Mouse (Mus musculus) gastrocnemius, postnatal 4 days (tissue): ENCODE data around the gene Sap25. TPM values are rescaled to one million over a fixed set of nuclear protein-coding genes. Genes with fewer than 3 reads are reported as not detected.
A peak's percentile ranks its signal among the peaks of the same experiment; 100 is the strongest.

ENCODE experiments used
- DNase-seq, 2 experiments: peaks; one replicate each; pipeline ENCODE4 v3.0.0; 2021 to 2022; ENCODE audit warnings: low spot score in 2 of 2, mixed read lengths in 2 of 2
- total RNA-seq, 2 experiments: library from RNA; stranded (reverse); gene quantifications; 2 replicates each; pipeline ENCODE4 v1.2.3; 2021

Gene Sap25
- total RNA-seq, 2 experiments from 2014 or later: 3.2 to 3.8 TPM

DNA sequence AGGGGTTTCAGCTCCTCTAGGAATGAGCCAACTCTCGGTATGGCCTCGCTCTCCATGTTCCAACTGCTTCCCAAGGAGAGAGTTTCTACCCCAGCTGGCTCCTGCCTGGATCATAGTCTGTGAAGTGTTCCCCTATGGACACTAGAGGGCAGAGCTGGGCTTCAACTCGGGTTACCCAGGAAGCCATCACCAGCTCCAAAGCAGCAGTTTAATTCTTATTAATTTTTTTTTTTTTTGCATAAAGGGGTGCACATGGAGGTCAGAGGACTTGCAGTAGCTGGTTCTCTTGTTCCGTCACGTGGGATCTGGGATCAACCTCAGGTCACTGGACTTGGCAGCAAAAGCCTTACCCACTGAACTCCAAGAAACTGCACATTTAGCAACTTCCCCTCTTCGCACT is 15.8 kb downstream of the Sap25 start:
- peak in 1 of 2 experiments; percentile 68 for DNase-seq

DNA sequence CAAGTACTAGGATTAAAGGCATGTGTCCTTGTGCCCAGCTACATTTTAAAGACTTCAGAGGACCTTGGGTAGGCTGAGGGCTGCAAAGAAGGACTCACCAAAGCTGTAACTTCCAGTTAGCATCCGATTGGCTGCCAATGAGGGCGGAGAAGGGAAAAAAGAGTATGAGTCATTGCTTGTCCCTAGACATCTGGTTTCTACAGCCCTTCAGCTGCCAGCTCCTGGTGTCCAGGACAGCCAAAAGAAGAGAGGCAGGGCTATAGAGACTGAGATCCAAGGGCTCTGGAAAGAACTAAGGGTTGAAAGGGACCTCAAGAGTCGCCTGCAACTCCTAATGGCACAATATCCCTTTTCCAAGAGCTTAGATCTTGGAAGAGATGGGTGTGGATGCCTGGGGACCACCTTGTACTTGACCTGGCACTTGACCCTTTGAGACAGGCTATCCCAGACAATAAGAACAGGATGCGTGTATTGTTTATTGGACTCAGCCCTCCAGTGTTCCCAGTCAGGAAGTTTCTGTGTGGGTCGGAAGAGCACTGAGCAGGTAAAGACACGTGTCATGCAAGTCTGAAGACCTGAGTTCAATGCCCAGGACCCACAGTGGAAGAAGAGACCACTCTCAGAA is 19.0 kb downstream of the Sap25 start:
- DNase-seq: peak in 1 of 2 experiments; percentile 65

DNA sequence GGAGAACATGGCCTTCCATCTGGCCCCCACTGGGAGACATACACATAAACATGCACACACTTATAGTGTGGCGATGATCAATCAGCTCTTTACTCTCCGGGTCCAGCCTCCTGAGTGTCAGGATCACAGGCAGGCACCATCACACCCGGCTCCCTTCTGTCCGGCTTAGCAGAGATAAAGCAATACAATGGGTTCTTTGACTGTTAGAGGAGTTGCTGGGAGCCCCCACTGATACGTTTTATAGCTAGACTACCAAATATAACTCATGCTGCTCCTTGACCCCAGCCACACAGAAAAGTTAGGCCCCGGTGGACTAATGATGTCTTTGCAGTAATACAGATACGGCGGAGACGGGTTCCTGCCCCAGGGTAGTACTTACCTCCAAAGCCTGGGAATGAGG is 21.9 kb downstream of the Sap25 start:
- no peak for DNase-seq

DNA sequence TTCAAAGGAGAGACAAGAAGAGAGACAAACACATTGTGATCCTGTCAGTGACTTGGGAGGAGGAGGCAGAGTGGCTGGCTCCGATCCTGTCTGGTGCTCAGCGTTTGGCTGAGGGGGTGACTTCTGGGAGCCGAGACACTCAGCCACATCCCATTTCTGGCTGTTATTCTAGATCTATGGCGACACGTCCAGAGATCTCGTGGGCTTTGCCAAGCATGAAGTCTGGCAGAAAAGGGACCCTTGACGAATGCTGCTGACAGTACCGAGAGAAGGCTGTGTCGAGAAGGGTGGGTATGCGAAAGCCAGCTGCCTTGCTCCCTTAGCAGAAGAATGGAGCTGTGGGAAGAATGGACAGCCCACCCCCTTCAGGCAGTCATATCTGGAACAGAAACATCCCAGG is 27.8 kb downstream of the Sap25 start:
- DNase-seq: peak in 1 of 2 experiments; percentile 47

DNA sequence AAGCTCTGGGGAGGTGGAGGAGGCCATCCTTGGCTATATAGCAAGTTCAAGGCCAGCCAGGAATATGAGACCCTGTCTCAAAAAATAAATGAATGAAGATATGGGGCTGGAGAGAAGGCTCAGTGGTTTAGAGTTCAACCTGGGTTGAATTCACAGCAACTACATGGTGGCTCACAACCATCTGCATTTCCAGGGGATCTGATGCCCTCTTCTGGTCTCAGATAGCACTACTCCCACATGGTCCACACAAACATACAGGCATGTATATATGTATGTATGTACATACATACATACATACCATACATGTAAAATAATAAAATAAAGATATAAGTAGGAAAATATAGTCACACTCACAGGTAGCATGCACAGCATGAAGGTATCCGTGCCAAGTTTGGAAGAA is 29.1 kb downstream of the Sap25 start:
- no peak for DNase-seq

DNA sequence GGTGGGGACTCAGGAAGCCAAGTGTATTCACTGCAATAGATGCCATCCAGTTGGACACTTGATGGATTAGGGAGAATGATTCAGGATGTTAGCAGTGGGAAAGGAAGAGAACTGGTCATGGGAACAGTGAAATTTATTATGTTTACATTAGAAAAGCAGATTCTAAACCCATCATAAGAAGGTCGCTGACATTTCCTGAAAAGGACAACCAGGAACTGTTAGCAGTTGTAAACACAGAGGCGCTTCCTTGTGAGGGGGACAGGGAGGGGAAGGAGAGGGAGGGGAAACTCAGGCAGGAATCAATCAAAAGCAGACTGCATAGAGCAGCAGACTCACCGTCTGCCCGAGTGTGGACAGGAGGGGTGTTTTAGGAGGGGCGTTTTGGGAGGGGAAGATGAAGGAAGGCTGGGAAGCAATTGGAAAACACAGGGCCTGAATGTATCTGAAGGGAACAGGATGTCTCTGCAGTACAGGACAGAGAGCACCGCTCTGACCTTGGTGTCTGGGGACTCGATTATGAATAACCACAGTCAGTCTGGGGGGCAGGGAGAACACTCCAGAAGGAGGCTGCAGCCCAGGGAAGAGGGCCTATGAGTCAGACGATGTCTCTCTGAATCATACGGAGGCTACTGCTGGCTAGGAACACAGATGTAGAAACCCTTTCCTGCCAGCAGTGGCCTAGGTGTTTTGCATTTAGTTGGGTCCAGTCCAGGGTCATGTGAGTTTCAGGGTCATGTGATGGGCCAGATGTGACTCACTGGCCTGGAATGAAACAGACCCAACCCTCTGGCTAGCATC is 30.5 kb downstream of the Sap25 start:
- peak in 1 of 2 experiments; percentile 34 for DNase-seq

DNA sequence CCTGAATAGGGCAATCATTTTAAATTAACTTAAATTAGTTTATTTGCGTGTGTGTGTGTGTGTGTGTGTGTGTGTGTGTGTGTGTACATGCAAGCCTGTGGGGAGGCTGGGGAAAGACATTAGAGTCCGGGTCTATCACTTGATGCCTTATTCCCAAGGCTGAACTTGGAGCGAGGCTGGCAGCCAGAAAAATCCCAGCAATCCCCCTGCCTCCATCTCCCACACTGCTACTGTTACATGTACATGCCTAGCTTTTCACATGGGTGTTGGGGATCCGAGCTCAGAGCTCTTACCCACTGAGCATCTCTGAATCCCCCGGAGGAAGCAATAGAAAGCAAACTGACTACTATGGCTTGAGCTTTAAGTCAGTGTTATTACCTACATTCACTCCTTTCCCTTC is 31.2 kb downstream of the Sap25 start:
- DNase-seq: no peak

DNA sequence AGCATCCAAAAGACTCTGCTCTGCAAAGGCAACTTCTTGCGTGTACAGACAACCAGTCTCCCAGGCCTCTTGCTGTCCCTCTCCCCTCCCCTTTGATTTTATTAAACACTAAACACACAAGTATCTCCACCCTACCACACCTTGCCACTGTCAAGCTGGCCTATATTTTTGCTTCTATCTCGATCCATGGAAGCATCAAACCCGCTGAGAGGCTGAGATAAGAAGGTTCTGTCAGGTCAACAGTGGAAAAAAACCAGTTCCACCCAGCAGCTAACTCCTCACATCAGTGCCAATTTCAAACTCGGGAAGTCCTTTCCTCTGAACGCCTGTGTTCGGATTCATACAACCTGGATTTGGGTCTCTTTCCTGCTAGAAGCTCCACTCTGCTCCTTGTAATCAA is 31.9 kb downstream of the Sap25 start:
- DNase-seq: no peak

DNA sequence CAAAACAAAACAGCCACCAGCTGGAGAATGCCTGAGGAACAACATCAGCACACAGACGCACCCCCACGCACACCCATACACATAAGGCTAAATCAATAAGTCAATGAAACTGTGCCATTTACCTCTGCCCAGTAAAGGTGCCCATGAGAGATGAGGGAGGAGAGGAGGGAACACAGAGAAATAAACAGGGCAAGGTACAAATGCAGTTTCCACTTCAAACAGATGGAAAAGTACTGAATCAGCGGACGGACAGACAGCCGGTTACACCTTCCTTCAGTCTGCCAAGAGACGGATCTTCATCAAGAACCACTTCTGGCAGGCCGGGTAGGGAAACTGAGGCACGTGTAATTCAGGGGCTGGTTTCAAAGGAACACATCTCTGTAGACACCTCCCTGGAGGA is 33.7 kb downstream of the Sap25 start:
- no peak for DNase-seq

DNA sequence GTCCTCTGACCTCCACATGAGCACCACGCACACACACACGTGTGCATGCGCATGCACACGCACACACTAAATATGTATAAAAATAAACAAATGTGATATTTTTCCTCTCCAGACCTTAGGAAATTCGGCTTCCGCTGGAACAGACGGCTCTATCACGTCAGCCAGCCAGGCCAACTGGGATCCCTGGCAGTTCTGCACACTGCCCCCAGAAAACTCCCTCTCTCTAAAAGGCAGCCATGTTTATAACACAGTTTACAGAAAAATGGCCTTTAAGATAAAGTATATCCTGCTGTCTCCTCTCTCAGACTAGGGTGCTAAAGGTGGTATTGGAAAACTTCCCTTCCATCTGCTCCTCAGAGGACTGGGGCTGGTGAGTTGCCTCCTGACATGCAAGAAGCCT is 36.7 kb downstream of the Sap25 start:
- DNase-seq: no peak

DNA sequence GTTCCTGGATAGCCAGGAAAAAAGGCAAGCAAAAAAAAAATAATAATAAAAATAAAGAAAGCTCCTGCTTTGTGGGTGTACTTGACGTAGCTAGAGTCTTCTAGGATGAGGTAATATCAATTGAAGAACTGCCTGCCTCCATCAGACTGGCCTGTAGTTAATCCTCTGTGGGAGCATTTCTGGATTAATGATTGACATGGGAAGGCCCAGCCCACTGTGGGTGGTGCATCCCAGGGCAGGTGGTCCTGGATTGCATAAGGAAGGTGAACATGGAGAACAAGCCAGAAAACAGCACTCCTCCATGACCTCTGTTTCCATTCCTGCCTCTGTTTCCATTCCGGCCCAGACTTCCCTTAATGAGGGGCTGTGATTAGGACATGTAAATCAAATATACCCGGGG is 37.6 kb downstream of the Sap25 start:
- DNase-seq: no peak

DNA sequence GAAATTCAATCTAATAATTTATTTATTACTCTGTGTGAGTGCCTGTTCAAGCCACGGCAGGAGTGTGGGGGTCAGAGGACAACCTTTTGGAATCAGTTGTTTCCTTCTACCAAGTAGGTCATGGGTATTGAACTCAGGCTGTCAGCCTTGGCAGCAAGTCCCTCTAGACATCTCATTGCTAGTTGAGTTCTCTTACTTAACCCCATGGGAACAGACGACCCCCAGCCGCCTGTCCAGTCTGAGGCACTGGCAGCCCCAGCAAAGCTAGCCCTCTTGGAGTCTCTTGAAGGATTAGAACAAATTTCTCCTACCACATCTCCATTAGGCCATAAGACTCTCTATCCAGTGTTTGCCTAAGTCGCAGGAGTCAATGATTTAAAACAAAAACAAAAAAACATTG is 38.6 kb downstream of the Sap25 start:
- DNase-seq: no peak

DNA sequence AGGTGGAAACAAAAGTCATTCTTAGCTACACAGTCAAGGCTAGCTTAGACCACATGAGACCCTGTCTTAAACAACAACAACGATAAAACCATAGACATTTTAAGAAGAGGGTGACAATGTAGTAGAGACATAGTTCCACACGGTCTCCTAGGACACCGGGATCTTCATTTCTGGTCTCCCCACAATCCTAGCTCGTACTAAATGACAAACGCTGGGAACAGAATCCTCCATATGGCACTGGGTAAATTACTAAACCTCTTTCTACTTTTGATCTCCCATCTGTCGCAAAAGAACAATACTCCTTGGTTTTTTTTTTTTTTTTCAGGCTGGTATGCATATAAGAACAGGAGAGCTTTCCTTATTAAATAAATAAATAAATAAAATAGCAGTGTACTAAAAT is 41.4 kb downstream of the Sap25 start:
- no peak for DNase-seq

DNA sequence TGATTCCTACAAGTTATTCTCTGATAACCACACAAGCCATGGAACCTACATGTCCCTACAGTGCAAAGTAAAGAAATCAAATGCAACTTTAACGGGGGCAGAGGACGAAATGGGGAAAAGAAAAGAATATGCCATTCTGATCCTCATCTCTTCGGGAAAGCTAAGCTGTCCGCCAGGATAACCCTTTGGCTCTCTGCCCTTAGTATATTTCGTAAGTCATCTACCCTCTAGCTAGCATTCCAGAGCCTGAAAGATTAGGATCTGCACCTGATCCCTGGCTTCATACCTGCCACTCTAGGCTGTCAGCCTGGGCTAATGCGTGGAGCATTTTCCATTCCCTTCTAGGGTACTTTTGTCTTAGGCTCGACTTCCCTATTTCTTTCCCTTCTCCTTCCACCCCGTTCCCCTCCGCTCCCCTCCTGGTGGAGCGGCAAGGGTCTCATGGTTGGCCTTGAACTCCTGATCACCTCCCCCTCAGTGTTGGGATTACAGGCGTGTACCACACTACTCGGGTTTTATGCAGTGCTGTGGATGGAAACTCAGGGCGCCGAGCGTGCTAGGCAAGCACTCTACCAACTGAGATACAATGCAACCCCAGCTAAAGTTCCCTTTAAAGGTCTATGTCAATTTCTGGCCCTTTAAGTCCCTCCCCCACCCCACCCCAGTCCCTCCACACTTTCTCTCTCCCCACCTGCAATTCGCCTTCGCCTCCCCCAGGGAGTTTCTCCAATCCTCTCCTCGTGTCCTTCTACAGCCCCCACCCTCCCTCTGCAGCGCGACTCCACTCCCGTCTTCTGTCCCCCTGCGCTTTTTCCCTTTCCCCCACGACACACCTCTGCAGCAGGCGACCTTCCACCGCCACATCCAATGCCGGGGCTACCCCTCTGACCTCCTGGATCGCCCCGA is 42.5 kb downstream of the Sap25 start:
- DNase-seq: no peak

DNA sequence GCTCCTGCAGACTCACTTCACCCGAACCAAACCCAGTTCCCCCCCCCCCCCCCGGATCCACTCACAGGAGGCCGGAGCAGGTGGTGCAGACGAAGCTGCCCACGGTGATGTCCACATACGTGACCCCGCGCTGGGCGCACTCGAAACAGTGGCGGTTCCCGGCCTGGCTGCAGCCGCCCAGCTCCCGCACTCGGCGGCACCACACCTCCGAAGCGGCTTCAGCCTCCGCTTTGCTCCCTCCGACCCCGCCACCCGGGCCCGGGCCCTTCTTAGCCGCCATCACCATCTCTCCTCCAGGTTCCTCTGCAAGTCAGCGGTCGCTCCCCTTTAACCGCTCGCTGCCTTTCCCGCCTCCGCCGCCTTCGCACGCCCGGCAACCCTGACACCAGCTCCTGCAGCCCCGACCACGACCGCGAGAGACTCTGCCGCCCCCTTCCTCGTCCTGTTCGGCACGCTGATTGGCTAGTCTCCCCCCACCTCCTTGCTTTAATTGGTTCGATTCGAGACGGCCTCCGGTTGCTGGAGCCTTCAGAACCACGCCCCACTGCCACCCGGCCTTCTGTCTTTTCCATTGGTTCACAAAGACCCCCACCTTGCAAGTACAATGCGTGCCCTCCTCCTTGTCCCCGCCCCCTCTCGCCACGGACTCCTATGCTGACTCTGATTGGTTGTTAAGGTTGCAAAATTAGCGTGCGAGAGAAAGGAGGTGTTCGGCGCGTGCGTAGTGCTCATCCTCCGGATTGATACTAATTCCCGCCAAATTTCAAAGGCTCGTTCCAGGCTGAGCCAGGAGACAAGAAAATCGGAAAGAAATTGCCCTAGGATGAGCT is 43.4 kb downstream of the Sap25 start, which contains the start of gene Agfg2:
TSS of gene Agfg2 (minus strand) at position 433 of the 830 bp plus-strand sequence.
- peak; percentile 86 to 96 for DNase-seq

DNA sequence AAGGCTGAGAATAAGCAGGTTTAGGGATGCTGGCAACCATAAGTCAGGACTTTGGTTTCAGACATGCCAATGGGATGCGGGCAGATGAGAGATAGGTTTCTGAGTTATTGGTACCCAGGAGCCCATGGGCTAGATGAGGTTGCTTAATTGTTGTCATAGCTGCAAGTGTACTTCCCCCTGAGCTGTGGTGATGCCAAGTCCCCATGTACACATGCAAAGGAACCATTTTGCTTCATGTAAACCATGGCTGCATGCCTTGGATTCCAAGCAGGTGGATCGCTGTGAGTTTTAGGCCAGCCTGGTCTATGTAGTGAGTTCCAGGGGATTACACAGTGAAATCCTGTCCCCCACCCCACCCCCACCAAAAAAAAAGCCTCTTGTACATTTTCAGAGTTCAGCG is 44.5 kb downstream of the Sap25 start:
- DNase-seq: no peak

DNA sequence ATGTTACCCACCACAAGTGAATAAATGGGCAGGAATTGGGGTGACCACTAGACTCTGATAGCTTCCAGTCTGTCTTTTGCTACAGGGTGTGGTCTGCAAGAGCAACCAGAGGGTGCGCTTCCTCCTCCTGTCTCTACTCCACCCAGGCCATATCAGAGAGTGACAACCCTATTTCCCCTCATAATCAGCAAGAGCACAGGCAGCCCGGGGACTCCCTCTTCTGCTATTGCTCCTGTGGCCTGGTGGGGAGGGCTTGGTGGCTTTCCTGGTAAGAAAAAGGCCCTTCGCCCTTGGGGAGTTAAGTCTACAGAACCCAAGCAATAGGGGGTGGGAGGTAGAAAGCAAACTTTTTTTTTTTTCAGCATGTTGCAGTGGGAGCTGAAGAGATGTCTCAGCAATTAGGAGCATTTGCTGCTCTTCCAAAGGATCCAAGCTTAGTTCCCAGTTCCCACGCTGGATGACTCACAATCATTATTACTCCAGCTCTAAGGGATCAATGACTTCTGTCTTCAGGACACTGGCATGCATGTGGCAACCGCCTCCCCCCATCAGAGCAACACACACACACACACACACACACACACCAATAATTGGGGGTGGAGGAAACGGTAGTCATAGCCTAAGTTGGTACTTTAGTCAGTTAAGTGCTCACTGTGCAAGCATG is 45.1 kb downstream of the Sap25 start:
- DNase-seq: no peak

DNA sequence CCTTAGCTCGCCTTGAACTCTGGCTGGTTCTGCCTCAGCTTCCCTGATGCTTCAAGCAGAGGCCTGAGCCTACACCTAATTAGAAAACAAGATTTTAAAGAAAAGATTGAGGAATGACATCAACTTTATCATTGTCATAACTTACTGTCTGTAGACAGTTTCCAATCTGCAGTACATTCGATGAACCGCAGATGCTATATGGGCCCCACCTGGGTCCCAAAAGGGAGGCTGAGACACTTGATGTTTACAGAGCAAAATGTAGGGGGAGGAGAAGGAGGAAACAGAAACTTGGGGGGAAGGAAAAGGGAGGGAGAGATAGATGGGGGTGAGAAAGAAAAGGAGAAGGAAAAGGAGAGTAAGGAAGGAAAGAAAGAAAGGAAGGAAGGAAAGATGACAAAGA is 48.8 kb downstream of the Sap25 start:
- DNase-seq: no peak

DNA sequence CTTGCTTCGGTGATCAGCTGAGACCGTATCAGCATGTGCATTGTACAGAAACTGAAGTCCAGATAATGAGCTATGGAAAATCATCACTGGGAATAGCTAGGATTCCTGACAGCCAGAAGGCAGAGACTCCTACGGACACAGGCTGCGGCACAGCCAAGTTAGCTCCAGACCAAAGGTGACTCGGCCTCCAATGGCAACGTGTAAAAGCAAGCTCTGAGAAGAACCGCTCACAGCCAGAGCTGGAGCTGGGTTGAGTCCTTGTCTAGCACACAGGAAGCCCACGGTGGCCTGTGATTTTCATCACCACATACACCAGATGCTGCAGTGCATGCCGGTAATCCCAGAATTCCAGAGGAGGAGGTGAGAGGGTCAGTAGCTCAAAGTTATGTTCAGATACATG is 49.4 kb downstream of the Sap25 start:
- DNase-seq: no peak

DNA sequence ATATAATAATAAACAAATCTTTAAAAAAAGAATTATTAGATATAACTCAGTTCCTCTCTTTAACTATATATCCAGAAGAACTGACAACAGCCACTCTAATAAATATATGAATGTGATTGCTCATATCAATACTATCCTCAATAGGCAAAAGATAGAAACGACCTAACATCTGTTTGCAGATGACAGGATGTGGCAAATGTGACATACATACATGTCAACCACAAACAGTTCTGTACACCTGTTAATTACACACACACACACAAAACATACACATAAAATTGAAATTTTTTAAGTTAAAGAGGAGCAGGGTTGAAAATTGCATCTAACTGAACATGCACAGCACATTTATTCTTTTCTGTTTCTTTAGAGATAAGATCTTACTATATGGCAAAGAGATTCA is 50.7 kb downstream of the Sap25 start:
- no peak for DNase-seq
